Mouse (Mus musculus): ENCODE measurements around the gene Cenpl. TPM values are rescaled to one million over a fixed set of nuclear protein-coding genes. Genes with fewer than 3 reads are reported as not detected.

Cenpl gene
- total RNA-seq, 2 experiments from 2014 or later: 2.8 to 3.8 TPM

- no peak for DNase-seq
These were observed 29.1 kb upstream of the Cenpl start for GRCm38 (mm10) chr1:161041261-161042020.

GRCm38 (mm10) chr1:161046972-161047371, 23.5 kb upstream of the Cenpl start:
- DNase-seq: no peak

- no peak for DNase-seq
These were observed 13.3 kb upstream of the Cenpl start for GRCm38 (mm10) chr1:161057164-161057563.

- no peak for DNase-seq
These were observed 7.2 kb upstream of the Cenpl start for GRCm38 (mm10) chr1:161063351-161063750.

GRCm38 (mm10) chr1:161071272-161071620, 733 bp downstream of the Cenpl start:
- DNase-seq: no peak

- DNase-seq: peak in 1 of 2 experiments; percentile 10
These were observed 5.7 kb downstream of the Cenpl start for GRCm38 (mm10) chr1:161076238-161076637.

GRCm38 (mm10) chr1:161077243-161077642, 6.7 kb downstream of the Cenpl start:
- DNase-seq: no peak

GRCm38 (mm10) chr1:161099721-161100405, 29.4 kb downstream of the Cenpl start:
- no peak for DNase-seq

- no peak for DNase-seq
These were observed 33.3 kb downstream of the Cenpl start for GRCm38 (mm10) chr1:161103842-161104241.

GRCm38 (mm10) chr1:161109216-161109615, 38.7 kb downstream of the Cenpl start:
- DNase-seq: no peak

GRCm38 (mm10) chr1:161114591-161114990, 44.1 kb downstream of the Cenpl start:
- DNase-seq: no peak

GRCm38 (mm10) chr1:161122661-161123418, 52.3 kb downstream of the Cenpl start:
- DNase-seq: no peak

GRCm38 (mm10) chr1:161126461-161126860, 55.9 kb downstream of the Cenpl start:
- DNase-seq: no peak

- peak; percentile 91 to 94 for DNase-seq
These were observed 60.5 kb downstream of the Cenpl start, which contains the start of gene Klhl20 for GRCm38 (mm10) chr1:161130726-161131664. TSS of gene Klhl20 (minus strand) at chr1:161131511.

Other genes starting within 250 kb of the Cenpl start
- gene Rc3h1, start 164.3 kb upstream of the Cenpl start, total RNA-seq (2021): 10 to 100 TPM; 43.7 to 47.5 TPM
- 1 to 10 TPM in 1 of 2 experiments, under 1 TPM in 1; 0.36 to 1.8 TPM for gene Serpinc1, start 92.1 kb upstream of the Cenpl start, total RNA-seq (2021)
- gene Zbtb37, start 35.9 kb upstream of the Cenpl start, total RNA-seq (2021): 10 to 100 TPM; 13.4 to 19.1 TPM
- gene Dars2, start 55 bp upstream of the Cenpl start, total RNA-seq (2021): 10 to 100 TPM; 27.2 to 34.2 TPM
- 10 to 100 TPM; 15.9 to 16.7 TPM for gene Klhl20, start 60.8 kb downstream of the Cenpl start, total RNA-seq (2021)
- 1 to 10 TPM; 4.4 to 8.5 TPM for gene Ankrd45, start 72.0 kb downstream of the Cenpl start, total RNA-seq (2021)
- gene Tex50, start 88.6 kb downstream of the Cenpl start, total RNA-seq (2021): not detected
- gene Prdx6, start 180.5 kb downstream of the Cenpl start, total RNA-seq (2021): 100 to 1,000 TPM; 279 to 620 TPM